Mouse (Mus musculus): ENCODE results near the gene Olfr1474.
"Not testable (repeated sequence)": the region's sequence is repeated elsewhere in the genome, so short reads cannot be mapped to it uniquely, and the experiment has no call there.

Olfr1474 gene

DNA sequence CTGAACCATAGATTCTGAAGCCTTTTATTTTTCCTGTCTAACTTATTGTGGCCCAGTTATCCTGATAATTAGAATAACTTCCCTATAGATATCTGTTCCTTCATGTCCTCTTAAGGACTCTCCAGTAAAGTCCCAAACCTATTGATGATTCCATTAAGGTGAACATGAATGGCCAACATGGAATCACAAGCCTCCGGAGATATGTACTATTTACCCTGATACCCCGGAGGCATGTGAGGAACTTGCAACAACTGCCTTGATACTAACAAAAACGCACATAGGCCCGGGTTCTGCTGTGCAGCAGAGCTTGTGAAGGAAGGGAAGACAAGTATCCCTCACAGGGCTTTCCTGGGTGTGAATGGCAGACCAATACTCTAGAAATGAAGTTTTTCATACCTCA is at the start of gene Olfr1474:
TSS of gene Olfr1474 (plus strand) at position 301 of the 400 bp plus-strand sequence.
- DNase-seq (ENCODE audit: low spot score) = not testable (repeated sequence)

- DNase-seq (ENCODE audit: low spot score) = not testable (repeated sequence)
Measured at GRCm38 (mm10) chr19:13443109-13443508, 26.3 kb upstream of the Olfr1474 start, which contains the start of gene Olfr1471. Gene Olfr1471, plus strand, starts transcription at chr19:13443409.

- no peak for DNase-seq (ENCODE audit: low spot score)
Measured at GRCm38 (mm10) chr19:13455986-13456385, 13.4 kb upstream of the Olfr1474 start, which contains the start of gene Olfr1472. Gene Olfr1472, minus strand, starts transcription at chr19:13456086.

- no peak for DNase-seq (ENCODE audit: low spot score)
Measured at GRCm38 (mm10) chr19:13480096-13480495, 10.7 kb downstream of the Olfr1474 start, which contains the start of gene Olfr1475. Gene Olfr1475, minus strand, starts transcription at chr19:13480196.

- no peak for DNase-seq (ENCODE audit: low spot score)
Measured at GRCm38 (mm10) chr19:13500246-13500645, 30.9 kb downstream of the Olfr1474 start, which contains the start of gene Olfr1477. Gene Olfr1477, plus strand, starts transcription at chr19:13500546.
